Mouse (Mus musculus): ENCODE data around the gene Rpl10a. TPM values are rescaled to one million over a fixed set of nuclear protein-coding genes. Genes with fewer than 3 reads are reported as not detected.

The Rpl10a gene
- 100 to 1,000 TPM; 514 to 941 (median 691) TPM for polyA plus RNA-seq (2017; shearing (Covaris generic))

DNA sequence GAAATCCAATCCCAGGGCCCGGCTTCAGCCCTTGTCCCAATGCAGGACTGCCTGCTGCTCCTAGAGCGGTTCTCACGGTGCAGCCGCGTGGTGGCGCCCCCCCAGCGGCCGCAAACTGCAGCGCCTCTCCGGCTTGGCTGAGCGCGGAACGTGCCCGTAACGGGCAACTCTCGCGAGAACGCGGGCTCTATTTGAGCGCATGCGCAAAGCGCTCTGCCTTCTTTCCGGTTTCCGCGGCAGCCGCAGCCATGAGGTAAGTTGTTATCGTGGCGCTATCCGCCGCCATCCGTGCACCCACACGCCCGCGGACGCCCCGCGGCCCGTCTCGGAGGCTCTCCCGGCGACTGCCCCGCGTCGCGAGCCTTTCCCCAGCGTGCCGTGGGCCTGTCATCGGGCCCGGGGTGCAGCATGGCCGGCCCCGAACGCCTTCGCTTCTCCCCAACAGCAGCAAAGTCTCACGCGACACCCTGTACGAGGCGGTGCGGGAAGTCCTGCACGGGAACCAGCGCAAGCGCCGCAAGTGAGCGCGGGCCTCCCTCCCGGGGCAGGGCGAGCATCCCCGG is at the start of gene Rpl10a:
Gene Rpl10a (plus strand): TSS at position 106 of the 563 bp plus-strand sequence.
- ATAC-seq = peak; percentile 90

GRCm38 (mm10) chr17:28279236-28279635 is 49.0 kb upstream of the Rpl10a start:
- ATAC-seq = no peak

DNA sequence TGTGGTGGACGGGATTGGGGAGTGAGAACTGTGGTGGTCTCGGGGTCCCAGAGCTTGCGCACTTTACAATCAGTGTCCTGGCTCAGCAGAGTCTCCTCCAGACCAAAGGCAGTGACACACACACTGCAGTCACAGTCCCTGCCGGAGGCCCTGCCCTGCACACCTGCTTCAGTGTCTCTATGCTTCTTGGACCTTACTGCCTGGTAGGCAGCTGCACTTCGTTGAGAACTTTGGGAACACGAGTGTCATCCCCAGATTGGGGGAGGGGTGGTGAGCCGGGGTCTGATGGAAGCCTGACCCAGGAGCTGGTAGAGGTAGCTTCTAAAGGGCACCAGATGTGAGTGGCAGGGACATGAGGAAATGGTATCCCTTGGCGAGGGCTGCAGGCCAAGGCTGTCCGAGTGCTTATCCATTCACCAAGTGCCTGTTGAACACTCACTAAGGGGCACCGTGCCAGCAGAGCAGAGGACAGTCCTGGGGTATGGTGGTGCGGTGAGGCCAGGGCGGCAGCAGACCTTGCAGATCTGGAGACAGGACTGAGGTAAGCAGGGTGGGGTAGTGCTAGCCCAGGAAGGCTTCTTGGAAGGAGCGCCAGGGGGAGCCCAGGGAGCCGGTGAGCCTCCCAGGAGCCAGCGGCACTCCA is 48.4 kb upstream of the Rpl10a start:
- ATAC-seq = no peak

GRCm38 (mm10) chr17:28280423-28280800 is 47.9 kb upstream of the Rpl10a start:
- ATAC-seq = no peak

DNA sequence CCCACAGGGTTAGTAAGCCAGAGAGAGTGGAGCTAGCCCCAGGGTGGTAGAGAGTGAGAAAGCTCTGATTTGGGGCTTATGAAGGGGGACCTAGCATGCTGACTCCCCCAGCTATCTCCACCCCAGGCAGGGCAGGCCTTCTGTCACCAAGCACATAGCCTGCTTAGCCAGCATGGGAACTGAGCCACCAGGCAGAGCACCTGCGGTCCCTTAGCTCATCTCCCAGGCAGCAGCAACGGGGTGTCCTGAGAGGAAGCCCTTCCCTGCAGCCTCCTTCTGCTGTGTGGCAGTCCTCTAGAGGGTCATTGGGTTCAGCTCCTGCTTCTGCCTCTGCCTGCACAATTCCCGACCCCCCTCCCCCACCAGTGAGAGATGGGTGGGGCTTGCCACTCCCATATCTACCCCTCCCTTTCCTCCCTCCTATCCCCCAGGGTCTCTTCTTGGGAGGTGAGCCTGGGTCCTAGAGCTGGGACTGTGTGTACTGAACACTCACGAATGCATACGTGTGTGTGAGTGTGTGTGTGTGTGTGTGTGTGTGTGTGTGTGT is 47.4 kb upstream of the Rpl10a start:
- no peak for ATAC-seq

DNA sequence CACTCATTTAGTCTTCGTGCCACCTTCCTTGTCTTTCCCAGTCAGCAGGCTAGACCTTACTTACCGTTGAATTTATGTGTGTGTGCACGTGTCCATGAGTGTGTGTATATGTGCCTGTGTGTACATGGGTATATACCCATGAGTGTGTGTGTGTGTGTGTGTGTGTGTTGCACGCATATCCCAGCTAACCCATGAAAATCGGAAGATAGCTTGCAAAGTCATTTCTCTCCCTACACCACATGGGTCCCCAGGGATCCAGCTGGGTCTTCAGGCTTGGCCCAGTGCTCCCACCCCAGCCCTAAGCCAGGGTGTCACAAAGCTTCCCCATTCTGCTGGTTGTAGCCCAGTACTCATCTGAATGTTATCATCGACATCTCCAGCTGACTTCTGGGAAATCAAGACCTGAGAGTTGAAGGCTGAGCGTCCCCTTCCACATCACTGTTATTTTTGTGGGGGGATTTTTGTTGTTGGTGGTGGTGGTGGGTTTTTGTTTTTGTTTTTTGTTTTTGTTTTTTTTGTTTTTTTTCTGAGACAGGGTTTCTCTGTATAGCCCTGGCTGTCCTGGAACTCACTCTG is 46.3 kb upstream of the Rpl10a start:
- no peak for ATAC-seq

DNA sequence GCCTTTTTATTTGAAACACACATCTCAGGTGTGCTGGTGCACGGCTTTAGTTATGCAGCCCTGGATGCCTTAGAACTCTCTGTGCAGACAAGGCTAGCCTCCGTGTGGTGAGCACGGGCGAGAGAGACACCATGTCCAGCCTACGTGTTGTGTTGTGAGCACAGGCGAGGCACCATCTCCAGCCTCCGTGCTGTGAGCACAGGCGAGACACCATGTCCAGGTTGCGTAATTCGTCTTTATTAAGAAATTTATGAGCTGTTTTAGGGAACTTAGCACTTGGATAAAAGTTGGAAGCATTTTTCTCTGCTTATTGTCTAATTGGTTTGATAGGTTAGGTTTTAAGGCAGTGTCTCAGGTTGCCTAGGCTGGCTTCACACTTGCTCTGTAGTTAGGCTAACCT is 45.1 kb upstream of the Rpl10a start:
- no peak for ATAC-seq

GRCm38 (mm10) chr17:28286133-28286532 is 42.1 kb upstream of the Rpl10a start:
- ATAC-seq = no peak

DNA sequence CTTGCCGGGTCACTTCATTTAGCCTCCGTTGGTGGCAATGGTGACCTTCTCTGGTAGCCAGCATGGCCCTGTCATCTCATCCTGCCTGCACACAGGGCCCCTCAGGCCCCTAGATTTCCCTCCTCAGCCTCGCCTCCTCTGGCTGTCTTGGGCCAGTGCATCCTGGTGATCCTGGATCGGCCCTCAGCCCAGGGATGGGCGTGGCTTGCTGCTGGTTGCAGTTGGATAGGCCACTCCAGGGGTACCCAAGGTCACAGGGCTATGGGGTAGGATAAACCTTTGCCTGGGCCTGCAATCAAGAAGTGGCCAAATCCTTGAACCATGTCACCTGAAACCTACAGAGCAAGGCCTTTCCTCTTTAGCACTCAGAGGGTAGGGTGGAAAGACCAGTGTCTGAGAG is 41.3 kb upstream of the Rpl10a start:
- ATAC-seq = no peak

DNA sequence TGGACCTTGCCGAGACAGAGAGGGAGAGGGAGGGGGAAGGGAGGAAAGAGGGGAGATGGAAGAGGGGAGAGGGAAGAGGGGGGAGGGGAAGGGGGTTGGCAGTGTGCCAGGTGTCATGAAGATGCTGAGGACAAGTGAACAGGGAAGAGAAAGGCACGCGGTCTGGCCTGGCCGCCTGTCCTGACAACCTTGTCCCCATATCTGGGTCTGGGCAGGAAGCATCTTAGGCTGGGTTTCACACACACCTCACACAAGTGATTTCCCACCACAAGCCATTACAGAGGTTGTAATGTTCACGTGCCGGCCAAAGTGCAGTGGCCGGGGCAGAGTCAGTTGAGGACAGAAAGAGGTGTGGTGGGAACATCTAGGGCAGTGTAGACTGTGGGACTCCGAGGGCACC is 40.7 kb upstream of the Rpl10a start:
- ATAC-seq = no peak

- ATAC-seq = no peak
These were observed 40.3 kb upstream of the Rpl10a start for GRCm38 (mm10) chr17:28287980-28288379.

GRCm38 (mm10) chr17:28290262-28290661 is 38.0 kb upstream of the Rpl10a start:
- ATAC-seq = no peak

DNA sequence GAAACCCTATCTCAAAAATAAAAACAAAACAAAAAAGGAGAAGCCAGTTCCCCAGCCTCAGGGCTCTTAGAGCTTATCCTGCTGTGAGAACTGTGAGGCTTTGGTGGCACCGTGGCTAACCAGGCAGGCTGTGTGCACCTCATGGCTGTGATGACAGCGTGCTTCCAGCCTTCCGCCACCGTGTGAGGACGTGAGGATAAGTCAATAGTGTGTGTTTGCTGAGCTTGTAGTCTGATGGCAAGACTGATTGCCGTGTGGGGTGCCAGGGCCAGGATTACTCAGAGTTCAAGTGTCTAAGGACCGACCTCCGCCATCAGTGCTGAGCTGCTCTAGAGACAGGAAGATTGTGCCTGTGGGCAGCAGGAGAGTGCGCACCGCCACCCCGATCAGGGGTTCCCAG is 37.6 kb upstream of the Rpl10a start:
- ATAC-seq = no peak

- ATAC-seq = no peak
These were observed 36.9 kb upstream of the Rpl10a start for GRCm38 (mm10) chr17:28291346-28291745.

DNA sequence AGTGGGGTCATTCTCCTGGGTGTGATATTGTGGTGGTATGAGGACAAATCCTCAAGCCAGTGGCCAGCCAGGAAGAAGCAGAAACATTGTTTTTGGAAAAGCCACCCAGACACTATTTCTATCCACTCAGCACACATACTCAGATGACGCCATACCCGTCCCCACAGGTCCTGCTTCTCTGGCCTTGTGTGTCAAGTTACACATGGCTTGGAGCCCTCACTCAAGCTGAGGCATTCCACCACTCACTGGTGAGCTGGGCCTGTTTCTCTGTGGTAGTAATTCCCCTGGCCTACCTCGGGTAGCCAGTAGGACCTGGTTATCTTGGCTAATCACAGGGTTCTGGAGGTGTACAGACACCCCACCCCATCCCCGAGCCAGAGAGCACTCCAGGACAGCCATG is 34.6 kb upstream of the Rpl10a start:
- no peak for ATAC-seq

GRCm38 (mm10) chr17:28294449-28295333 is 33.6 kb upstream of the Rpl10a start:
- no peak for ATAC-seq

DNA sequence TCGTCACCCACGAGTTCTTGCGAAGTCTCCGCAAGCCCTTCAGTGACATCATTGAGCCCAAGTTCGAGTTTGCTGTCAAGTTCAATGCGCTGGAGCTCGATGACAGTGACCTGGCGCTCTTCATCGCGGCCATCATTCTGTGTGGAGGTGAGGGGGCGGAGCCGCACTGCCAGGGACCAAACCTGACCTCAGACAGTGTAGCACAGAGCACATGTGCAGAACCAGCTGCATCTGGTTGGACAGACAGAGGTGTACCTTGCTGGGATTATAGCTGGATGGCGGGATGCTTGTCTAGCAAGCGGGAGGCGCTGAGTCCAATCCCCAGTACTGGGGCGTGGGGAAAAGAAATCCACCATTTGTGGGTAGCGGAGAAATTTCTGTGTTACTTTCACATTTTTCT is 29.4 kb upstream of the Rpl10a start:
- no peak for ATAC-seq

- ATAC-seq = no peak
These were observed 28.5 kb upstream of the Rpl10a start for GRCm38 (mm10) chr17:28299669-28300320.

- ATAC-seq = no peak
These were observed 27.9 kb upstream of the Rpl10a start for GRCm38 (mm10) chr17:28300323-28300722.

DNA sequence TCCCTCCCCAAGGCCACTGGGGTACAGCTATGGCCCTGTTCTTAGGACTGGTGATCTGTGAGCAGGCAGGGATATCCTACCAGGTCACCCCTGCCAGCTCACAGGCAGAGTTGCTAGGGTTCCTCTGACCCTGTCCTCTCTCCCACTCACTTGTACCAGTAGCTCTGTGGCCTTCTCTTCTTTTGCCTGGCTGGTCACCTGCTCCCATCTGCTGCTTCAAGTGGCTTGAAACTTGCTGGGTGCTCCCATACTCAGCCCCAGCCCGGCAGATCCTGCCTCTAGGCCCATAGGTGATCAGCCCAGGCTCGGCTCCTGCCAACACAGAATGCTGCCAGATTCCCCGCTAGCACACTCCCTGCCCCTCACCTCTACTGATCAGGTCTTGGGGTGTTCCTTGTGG is 27.4 kb upstream of the Rpl10a start:
- ATAC-seq = no peak

- no peak for ATAC-seq
These were observed 23.1 kb upstream of the Rpl10a start for GRCm38 (mm10) chr17:28305172-28305571.

Measured in inflammation-experienced regulatory T-cells, adult 6 months (primary cell).